Comparison of ENCODE assay signal across 9 mouse cellular contexts in the genomic region with DNA sequence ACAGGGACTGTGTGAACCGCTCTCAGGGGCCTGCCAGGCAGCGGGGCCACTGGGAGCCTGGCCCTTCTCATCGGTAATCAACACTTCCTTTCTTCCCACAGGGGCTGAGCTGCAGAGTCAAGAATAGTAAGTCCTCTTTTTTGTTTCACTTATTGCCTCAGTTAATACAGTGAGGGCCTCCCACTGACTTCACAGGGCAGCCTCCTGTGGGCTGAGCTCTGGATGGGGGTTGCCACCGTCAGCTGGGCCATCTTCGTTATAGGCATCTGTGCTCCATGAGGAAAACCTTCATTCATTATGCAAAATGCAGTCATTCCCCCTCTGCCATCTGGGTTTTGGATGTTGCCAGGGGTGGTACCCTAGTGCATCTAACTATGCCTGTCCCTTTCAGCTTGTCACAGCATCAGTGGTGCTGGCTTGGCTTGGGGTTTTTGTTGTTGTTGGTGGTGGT. TPM values are rescaled to one million over a fixed set of nuclear protein-coding genes. Genes with fewer than 3 reads are reported as not detected.
DNase-seq lines count a peak whose midpoint lies in the region; ATAC-seq and TF ChIP-seq lines count a peak whose summit lies in the region.
"Had no signal": no experiment of that assay in that cellular context is flagged by ENCODE, and none has a peak within 500 bp of the region (broad histone marks: within the 10 kb centered on the region; RNA-seq: fewer than 3 reads in every experiment).

No protein-coding gene starts in this region.

- no peak for TF ChIP-seq CTCF in bone marrow, adult 2 months (IDR thresholded peaks at IDR 0.05; ENCODE audit: control insufficient read depth, insufficient read depth, low read length)
- TF ChIP-seq CTCF in forebrain, postnatal 0 days (IDR thresholded peaks at IDR 0.05; ENCODE audit: low read depth) = no peak

- H3K4me2 ChIP-seq in forebrain, postnatal 0 days (ENCODE audit: low read depth) = no peak overlapping the region
- H3K4me2 ChIP-seq: lung, embryonic 14.5 days had no signal

- no peaks in the 10 kb centered on the region for H3K36me3 ChIP-seq in forebrain, postnatal 0 days (ENCODE audit: insufficient read depth)

- WGBS in bone marrow, adult 2 months = 9% methylated on average over 5 of the region's 5 CpGs
- WGBS in forebrain, postnatal 0 days = 4% methylated on average over 5 of the region's 5 CpGs

- H3K27me3 ChIP-seq in forebrain, postnatal 0 days (ENCODE audit: insufficient read depth, low read length) = no peaks in the 10 kb centered on the region

- 0 out of 2 replicates have a peak, but pooled peaks have one; percentile 34 for TF ChIP-seq POLR2A in bone marrow, adult 2 months (IDR thresholded peaks at IDR 0.05; ENCODE audit: borderline replicate concordance, control insufficient read depth, low read depth, low read length)

- H3K4me1 ChIP-seq in bone marrow, adult 2 months (ENCODE audit: control insufficient read depth, insufficient read depth, low read length) = peaks cover 19% of the 10 kb centered on the region; the same call in 1 of the 2 replicates
- H3K4me1 ChIP-seq in forebrain, postnatal 0 days (ENCODE audit: insufficient read depth) = peaks cover 12% of the 10 kb centered on the region; the same call in 1 of the 2 replicates

- ATAC-seq in frontal cortex, adult (ENCODE audit: low TSS enrichment) = peak; percentile 68
- peak; percentile 89 for ATAC-seq in forebrain, postnatal 0 days
- peak; percentile 30 for ATAC-seq in megakaryocyte progenitor cell, adult 5-6 weeks (replicated peaks; ENCODE audit: poor library complexity)

- H3K9ac ChIP-seq in forebrain, postnatal 0 days = no peak overlapping the region
- H3K9ac ChIP-seq: lung, embryonic 14.5 days had no signal

- H3K27ac ChIP-seq in bone marrow, adult 2 months (ENCODE audit: control insufficient read depth, insufficient read depth, low read depth, low read length, poor library complexity) = peak overlapping the region; percentile 77
- peak overlapping the region; percentile 48 for H3K27ac ChIP-seq in forebrain, postnatal 0 days (ENCODE audit: low read depth, low read length)

- peak overlapping the region; percentile 29 for H3K4me3 ChIP-seq in bone marrow, adult 2 months (replicated peaks; ENCODE audit: control insufficient read depth, low read depth, low read length)
- H3K4me3 ChIP-seq in forebrain, postnatal 0 days (ENCODE audit: low read depth, low read length) = no peak overlapping the region

- H3K9me3 ChIP-seq in forebrain, postnatal 0 days (ENCODE audit: low read length) = no peaks in the 10 kb centered on the region

- DNase-seq in frontal cortex, postnatal 10 days (ENCODE audit: low spot score in 2 of 2) = no peak
- peak; percentile 59 for DNase-seq in forebrain, postnatal 0 days
- DNase-seq in thymus, adult 18-20 months = no peak
- DNase-seq in adrenal gland, adult 2 months = no peak
- no peak for DNase-seq in lung, postnatal 25 days (ENCODE audit: low spot score)
- DNase-seq: lung, embryonic 14.5 days had no signal

RNA-seq across cellular contexts. Expression of a gene that starts 9.0 kb away (rescaled TPM):
- polyA plus RNA-seq in bone marrow, adult 2 months (2011; ENCODE audit: insufficient read depth, insufficient read length, low replicate concordance, missing spikeins) = 31.9 and 57.8 TPM in 2 replicates
- 2.5 and 4.2 TPM in 2 replicates for total RNA-seq in forebrain, postnatal 0 days (2014; rRNA removed)
- 3.2 and 3.4 TPM in 2 replicates for polyA plus RNA-seq in forebrain, postnatal 0 days (2015; fragmentation: Nextera tagmentation; extraction: Ambion mirVana)
- total RNA-seq in megakaryocyte progenitor cell, adult 5-6 weeks (2015) = 23.1 and 30.3 TPM in 2 replicates
- 19.8 and 25.9 TPM in 2 replicates for total RNA-seq in megakaryocyte progenitor cell, adult 5-6 weeks (2017)
- total RNA-seq in adrenal gland, adult 2 months (2021) = 10 to 100 TPM in 1 of 2 experiments, 1 to 10 TPM in 1; 8.7 to 10.5 TPM
- 9.2 and 15.1 TPM in 2 replicates for polyA plus RNA-seq in adrenal gland, adult 2 months (2012; rRNA removed)

RNA-seq across cellular contexts. Expression of a gene that starts 21.6 kb away (rescaled TPM):
- not detected in 2 replicates for polyA plus RNA-seq in bone marrow, adult 2 months (2011; ENCODE audit: insufficient read depth, insufficient read length, low replicate concordance, missing spikeins)
- 26.1 and 27.6 TPM in 2 replicates for total RNA-seq in forebrain, postnatal 0 days (2014; rRNA removed)
- 2.7 and 3.0 TPM in 2 replicates for polyA plus RNA-seq in forebrain, postnatal 0 days (2015; fragmentation: Nextera tagmentation; extraction: Ambion mirVana)
- 0.10 TPM in 1 of 2 replicates, not detected in the other for total RNA-seq in megakaryocyte progenitor cell, adult 5-6 weeks (2015)
- total RNA-seq in megakaryocyte progenitor cell, adult 5-6 weeks (2017) = 0.08 TPM in 1 of 2 replicates, not detected in the other
- total RNA-seq in adrenal gland, adult 2 months (2021) = under 1 TPM; 0.06 to 0.10 TPM
- polyA plus RNA-seq in adrenal gland, adult 2 months (2012; rRNA removed) = 0.03 and 0.12 TPM in 2 replicates

RNA-seq across cellular contexts. Expression of a gene that starts 59.1 kb away (rescaled TPM):
- polyA plus RNA-seq in bone marrow, adult 2 months (2011; ENCODE audit: insufficient read depth, insufficient read length, low replicate concordance, missing spikeins) = 17.1 and 25.3 TPM in 2 replicates
- total RNA-seq in forebrain, postnatal 0 days (2014; rRNA removed) = 27.8 and 29.9 TPM in 2 replicates
- polyA plus RNA-seq in forebrain, postnatal 0 days (2015; fragmentation: Nextera tagmentation; extraction: Ambion mirVana) = 13.9 and 14.9 TPM in 2 replicates
- total RNA-seq in megakaryocyte progenitor cell, adult 5-6 weeks (2015) = 4.3 TPM in 2 replicates
- total RNA-seq in megakaryocyte progenitor cell, adult 5-6 weeks (2017) = 4.7 and 7.6 TPM in 2 replicates
- 10 to 100 TPM; 25.2 to 26.8 TPM for total RNA-seq in adrenal gland, adult 2 months (2021)
- polyA plus RNA-seq in adrenal gland, adult 2 months (2012; rRNA removed) = 27.6 and 30.3 TPM in 2 replicates

Comparison
In these comparisons a context has a peak if more than half of its experiments do, and no peak if none do; other contexts are left out.
1. ATAC-seq: peak in every context shown above with its lines; median percentile 89 in forebrain, postnatal 0 days; 68 in frontal cortex, adult; 30 in megakaryocyte progenitor cell, adult 5-6 weeks.
2. RNA of a gene that starts 21.6 kb away (total RNA-seq): 26.1 to 27.6 TPM in forebrain, postnatal 0 days; 0.06 to 0.10 TPM in adrenal gland, adult 2 months and 0.08 to 0.10 TPM in megakaryocyte progenitor cell, adult 5-6 weeks; every median in the first group is over 10 times any median in the second.